Mouse (Mus musculus): ENCODE data around the gene Casp8. TPM values are rescaled to one million over a fixed set of nuclear protein-coding genes. Genes with fewer than 3 reads are reported as not detected.
"Not testable (repeated sequence)": the region's sequence is repeated elsewhere in the genome, so short reads cannot be mapped to it uniquely, and the experiment has no call there.

Casp8 gene
- polyA plus RNA-seq, 1 experiment from 2014 or later: 28.0 TPM

GRCm38 (mm10) chr1:58879291-58879690 is 84.1 kb downstream of the Casp8 start:
- H3K27ac ChIP-seq; H3K36me3 ChIP-seq (ENCODE audit: insufficient read depth, low read length); H3K27me3 ChIP-seq (ENCODE audit: insufficient read depth, low read length); DNase-seq (ENCODE audit: low spot score); H3K9me3 ChIP-seq (replicated peaks; ENCODE audit: low read length); H3K4me2 ChIP-seq (ENCODE audit: low read length); ATAC-seq (replicated peaks; ENCODE audit: low FRiP score, low read depth); H3K4me3 ChIP-seq (replicated peaks; ENCODE audit: low read depth, low read length); H3K9ac ChIP-seq (ENCODE audit: low read depth, low read length); H3K4me1 ChIP-seq (replicated peaks; ENCODE audit: insufficient read depth, low read length): not testable (repeated sequence)
- 98% methylated on average over 2 of the region's 2 CpGs for WGBS

GRCm38 (mm10) chr1:58883279-58883678 is 88.1 kb downstream of the Casp8 start:
- H3K4me1 ChIP-seq (replicated peaks; ENCODE audit: insufficient read depth, low read length); H3K9ac ChIP-seq (ENCODE audit: low read depth, low read length); H3K4me2 ChIP-seq (ENCODE audit: low read length); H3K9me3 ChIP-seq (replicated peaks; ENCODE audit: low read length); H3K27ac ChIP-seq; H3K27me3 ChIP-seq (ENCODE audit: insufficient read depth, low read length); DNase-seq (ENCODE audit: low spot score); H3K4me3 ChIP-seq (replicated peaks; ENCODE audit: low read depth, low read length); H3K36me3 ChIP-seq (ENCODE audit: insufficient read depth, low read length); ATAC-seq (replicated peaks; ENCODE audit: low FRiP score, low read depth): not testable (repeated sequence)
- 87% methylated on average over 9 of the region's 9 CpGs for WGBS

GRCm38 (mm10) chr1:58885646-58886045 is 90.5 kb downstream of the Casp8 start:
- WGBS: 80% methylated on average over 4 of the region's 4 CpGs
- no peaks in the 10 kb centered on the region for H3K27me3 ChIP-seq (ENCODE audit: insufficient read depth, low read length)
- TF ChIP-seq CTCF (IDR thresholded peaks at IDR 0.05; ENCODE audit: low read depth): no peak
- H3K4me1 ChIP-seq (replicated peaks; ENCODE audit: insufficient read depth, low read length): no peaks in the 10 kb centered on the region
- H3K9me3 ChIP-seq (replicated peaks; ENCODE audit: low read length): no peaks in the 10 kb centered on the region
- ATAC-seq (replicated peaks; ENCODE audit: low FRiP score, low read depth) (no peak), DNase-seq (ENCODE audit: low spot score) (no peak)
- no peak overlapping the region for H3K4me2 ChIP-seq (ENCODE audit: low read length)
- H3K9ac ChIP-seq (ENCODE audit: low read depth, low read length): no peak overlapping the region
- H3K36me3 ChIP-seq (ENCODE audit: insufficient read depth, low read length): no peaks in the 10 kb centered on the region
- no peak overlapping the region for H3K4me3 ChIP-seq (replicated peaks; ENCODE audit: low read depth, low read length)
- no peak overlapping the region for H3K27ac ChIP-seq

GRCm38 (mm10) chr1:58889826-58890546 is 94.8 kb downstream of the Casp8 start:
- WGBS: 44% methylated on average over 5 of the region's 5 CpGs
- Histone ChIP-seq H3K9me3 (replicated peaks; ENCODE audit: low read length) (no peaks in the 10 kb centered on the region), H3K9ac (ENCODE audit: low read depth, low read length) (no peak overlapping the region), H3K27ac (no peak overlapping the region), H3K27me3 (ENCODE audit: insufficient read depth, low read length) (no peaks in the 10 kb centered on the region), H3K36me3 (ENCODE audit: insufficient read depth, low read length) (no peaks in the 10 kb centered on the region), H3K4me3 (replicated peaks; ENCODE audit: low read depth, low read length) (no peak overlapping the region), H3K4me2 (ENCODE audit: low read length) (no peak overlapping the region), H3K4me1 (replicated peaks; ENCODE audit: insufficient read depth, low read length) (no peaks in the 10 kb centered on the region)
- DNase-seq (ENCODE audit: low spot score) (peak; percentile 4), ATAC-seq (replicated peaks; ENCODE audit: low FRiP score, low read depth) (no peak; the same call in 1 of the 2 replicates)
- TF ChIP-seq CTCF (IDR thresholded peaks at IDR 0.05; ENCODE audit: low read depth): no peak

- ATAC-seq (replicated peaks; ENCODE audit: low FRiP score, low read depth); H3K9me3 ChIP-seq (replicated peaks; ENCODE audit: low read length); H3K9ac ChIP-seq (ENCODE audit: low read depth, low read length); H3K4me3 ChIP-seq (replicated peaks; ENCODE audit: low read depth, low read length); H3K27ac ChIP-seq; H3K36me3 ChIP-seq (ENCODE audit: insufficient read depth, low read length); H3K27me3 ChIP-seq (ENCODE audit: insufficient read depth, low read length); H3K4me1 ChIP-seq (replicated peaks; ENCODE audit: insufficient read depth, low read length); DNase-seq (ENCODE audit: low spot score); H3K4me2 ChIP-seq (ENCODE audit: low read length): not testable (repeated sequence)
- 75% methylated on average over 4 of the region's 5 CpGs for WGBS
Observed at GRCm38 (mm10) chr1:58890697-58891290, 95.6 kb downstream of the Casp8 start.

GRCm38 (mm10) chr1:58891481-58892170 is 96.5 kb downstream of the Casp8 start:
- not testable (repeated sequence) for H3K27me3 ChIP-seq (ENCODE audit: insufficient read depth, low read length); H3K4me3 ChIP-seq (replicated peaks; ENCODE audit: low read depth, low read length); H3K9me3 ChIP-seq (replicated peaks; ENCODE audit: low read length); H3K4me2 ChIP-seq (ENCODE audit: low read length); H3K36me3 ChIP-seq (ENCODE audit: insufficient read depth, low read length); H3K4me1 ChIP-seq (replicated peaks; ENCODE audit: insufficient read depth, low read length); DNase-seq (ENCODE audit: low spot score); H3K9ac ChIP-seq (ENCODE audit: low read depth, low read length); H3K27ac ChIP-seq; ATAC-seq (replicated peaks; ENCODE audit: low FRiP score, low read depth)
- WGBS: 84% methylated on average over 2 of the region's 2 CpGs

- not testable (repeated sequence) for H3K27me3 ChIP-seq (ENCODE audit: insufficient read depth, low read length); H3K9ac ChIP-seq (ENCODE audit: low read depth, low read length); H3K4me3 ChIP-seq (replicated peaks; ENCODE audit: low read depth, low read length); H3K4me1 ChIP-seq (replicated peaks; ENCODE audit: insufficient read depth, low read length); H3K9me3 ChIP-seq (replicated peaks; ENCODE audit: low read length); H3K4me2 ChIP-seq (ENCODE audit: low read length); DNase-seq (ENCODE audit: low spot score); H3K27ac ChIP-seq; ATAC-seq (replicated peaks; ENCODE audit: low FRiP score, low read depth); H3K36me3 ChIP-seq (ENCODE audit: insufficient read depth, low read length)
- WGBS: 79% methylated on average over 8 of the region's 8 CpGs
Observed at GRCm38 (mm10) chr1:58892386-58892785, 97.2 kb downstream of the Casp8 start.
